Mouse (Mus musculus) hindbrain, embryonic 10.5 days (tissue): ENCODE results near the gene Trpd52l3. TPM values are rescaled to one million over a fixed set of nuclear protein-coding genes. Genes with fewer than 3 reads are reported as not detected.

Experiments
- DNase-seq: peaks from one replicate; pipeline ENCODE4 v3.0.0-alpha.2; 2017; ENCODE audit warnings: low spot score
- H3K27ac ChIP-seq: fragments of 300-500 bp; sonication (generic); 2 replicates; pipeline ENCODE4 v1.5.1; 2016; ENCODE audit warnings: mild to moderate bottlenecking, moderate library complexity
- H3K27me3 ChIP-seq: fragments of 300-500 bp; sonication (generic); 2 replicates; pipeline ENCODE4 v1.6.1; 2016; ENCODE audit warnings: mild to moderate bottlenecking; ENCODE audit not compliant: poor library complexity, insufficient read depth, severe bottlenecking
- H3K36me3 ChIP-seq: fragments of 300-500 bp; sonication (generic); 2 replicates; pipeline ENCODE4 v1.6.1; 2016; ENCODE audit warnings: mild to moderate bottlenecking, moderate library complexity
- H3K4me1 ChIP-seq: fragments of 300-500 bp; sonication (generic); replicated peaks from 2 replicates; pipeline ENCODE4 v1.6.1; 2016; ENCODE audit warnings: mild to moderate bottlenecking
- H3K4me3 ChIP-seq: fragments of 300-500 bp; sonication (generic); 2 replicates; pipeline ENCODE4 v1.5.1; 2016; ENCODE audit warnings: mild to moderate bottlenecking, moderate library complexity
- H3K9me3 ChIP-seq: fragments of 300-500 bp; sonication (generic); 2 replicates; pipeline ENCODE4 v1.6.1; 2016; ENCODE audit warnings: mild to moderate bottlenecking, moderate library complexity
- WGBS: fragments of 180-500 bp; shearing (Covaris S2); methylation state at CpG from one replicate; pipeline ENCODE4 v1.1.7; 2016; 5-methylcytosine and 5-hydroxymethylcytosine counted together
- polyA plus RNA-seq: library from polyadenylated mRNA; unstranded; fragments of >200 nt; fragmentation: Nextera tagmentation; extraction: Ambion mirVana; gene quantifications from 2 replicates; pipeline ENCODE4 v1.2.1, GENCODE M21; 2016

Trpd52l3 gene
- not detected in 2 replicates for polyA plus RNA-seq

- no peaks in the 10 kb centered on the region for H3K9me3 ChIP-seq
- no peak for DNase-seq
- no peaks in the 10 kb centered on the region for H3K36me3 ChIP-seq
- whole genome bisulfite sequencing: 89% methylated on average over 9 of the region's 9 CpGs
- H3K27me3 ChIP-seq: no peaks in the 10 kb centered on the region
- no peak within 1 kb of the TSS for H3K4me3 ChIP-seq
- H3K27ac ChIP-seq: no peak within 1 kb of the TSS
- peaks cover 8% of the 10 kb centered on the region for H3K4me1 ChIP-seq
Measured at GRCm38 (mm10) chr19:30003621-30004020, at the start of gene Trpd52l3. Trpd52l3 (plus strand) TSS chr19:30003790.

DNA sequence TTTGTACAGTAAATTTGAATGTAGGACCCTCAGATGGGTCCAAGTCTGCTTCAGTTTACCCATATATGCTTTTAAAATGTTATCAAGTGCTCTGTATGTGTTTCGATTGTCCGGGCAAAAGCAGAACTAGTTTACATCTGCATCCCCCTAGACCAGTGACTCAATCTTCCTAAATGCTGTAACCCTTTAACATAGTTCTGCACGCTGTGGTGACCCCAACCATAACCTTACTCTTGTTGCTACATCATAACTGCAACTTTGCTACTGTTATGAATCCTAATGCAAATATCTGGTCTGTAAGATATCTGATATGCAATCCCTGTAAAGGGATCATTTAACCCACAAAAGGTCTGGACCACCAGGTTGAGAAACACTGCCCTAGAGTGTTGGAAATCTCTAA is 49.8 kb upstream of the Trpd52l3 start:
- 89% methylated on average over 3 of the region's 3 CpGs for WGBS
- H3K4me3 ChIP-seq: no peak overlapping the region

DNA sequence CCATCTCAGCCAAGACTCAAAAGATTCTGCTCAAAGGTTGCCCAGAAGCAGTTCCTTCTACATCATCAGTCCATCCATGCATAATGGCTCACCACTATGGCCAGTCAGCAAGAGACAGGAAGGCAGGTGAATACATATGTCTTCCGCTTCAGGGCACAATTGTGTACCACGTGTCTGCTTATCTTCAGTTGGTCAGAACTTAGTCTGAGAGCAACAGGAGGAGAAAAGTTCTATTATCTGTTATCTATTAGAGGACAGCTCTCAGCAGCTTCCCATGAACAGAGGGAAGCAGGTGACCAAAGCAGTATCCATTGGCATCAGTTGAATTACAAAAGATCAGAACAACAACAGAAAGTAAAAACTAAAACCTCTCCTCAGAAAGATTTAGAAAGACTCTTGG is 48.1 kb upstream of the Trpd52l3 start:
- H3K9me3 ChIP-seq: no peaks in the 10 kb centered on the region
- no peaks in the 10 kb centered on the region for H3K36me3 ChIP-seq
- WGBS: 84% methylated on average over 2 of the region's 2 CpGs
- no peaks in the 10 kb centered on the region for H3K27me3 ChIP-seq
- no peak overlapping the region for H3K27ac ChIP-seq
- H3K4me1 ChIP-seq: no peaks in the 10 kb centered on the region
- no peak for DNase-seq
- no peak overlapping the region for H3K4me3 ChIP-seq

More for the DNA sequence above, 49.8 kb upstream of the Trpd52l3 start:
- no peak for DNase-seq
- H3K4me1 ChIP-seq: peaks cover 2% of the 10 kb centered on the region; the same call in 1 of the 2 replicates
- no peak overlapping the region for H3K27ac ChIP-seq
- no peaks in the 10 kb centered on the region for H3K36me3 ChIP-seq
- no peaks in the 10 kb centered on the region for H3K27me3 ChIP-seq
- H3K9me3 ChIP-seq: no peaks in the 10 kb centered on the region

DNA sequence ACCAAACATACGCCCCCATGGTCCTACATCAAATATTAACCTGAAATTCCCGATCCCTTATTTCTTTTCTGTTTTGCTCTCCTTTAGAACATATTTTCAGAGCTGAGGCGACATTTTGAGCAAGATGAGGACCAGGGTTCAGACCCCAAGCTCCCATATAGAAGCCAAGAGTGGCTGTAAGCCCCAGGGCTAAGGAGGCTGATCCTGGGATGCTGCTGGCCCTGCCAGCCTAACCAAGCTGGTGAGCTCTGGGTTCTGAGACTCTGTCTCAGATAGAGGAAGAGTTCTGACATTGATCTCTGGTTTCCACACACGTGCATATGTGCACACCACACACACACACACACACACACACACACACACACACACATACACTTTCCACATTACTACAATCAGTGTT is 42.7 kb upstream of the Trpd52l3 start:
- 86% methylated on average over 4 of the region's 4 CpGs for WGBS

GRCm38 (mm10) chr19:29961842-29962241 is 41.7 kb upstream of the Trpd52l3 start:
- no peak for DNase-seq
- no peaks in the 10 kb centered on the region for H3K27me3 ChIP-seq
- H3K36me3 ChIP-seq: no peaks in the 10 kb centered on the region
- peaks cover 10% of the 10 kb centered on the region; the same call in 1 of the 2 replicates for H3K9me3 ChIP-seq
- H3K4me3 ChIP-seq: no peak overlapping the region
- WGBS: 90% methylated on average over 6 of the region's 6 CpGs
- H3K27ac ChIP-seq: no peak overlapping the region
- H3K4me1 ChIP-seq: no peaks in the 10 kb centered on the region

More for the DNA sequence above, 42.7 kb upstream of the Trpd52l3 start:
- no peak overlapping the region for H3K27ac ChIP-seq
- DNase-seq: no peak
- no peaks in the 10 kb centered on the region for H3K36me3 ChIP-seq
- H3K9me3 ChIP-seq: peaks cover 3% of the 10 kb centered on the region; the same call in 1 of the 2 replicates
- H3K4me3 ChIP-seq: no peak overlapping the region
- H3K4me1 ChIP-seq: no peaks in the 10 kb centered on the region
- H3K27me3 ChIP-seq: no peaks in the 10 kb centered on the region

DNA sequence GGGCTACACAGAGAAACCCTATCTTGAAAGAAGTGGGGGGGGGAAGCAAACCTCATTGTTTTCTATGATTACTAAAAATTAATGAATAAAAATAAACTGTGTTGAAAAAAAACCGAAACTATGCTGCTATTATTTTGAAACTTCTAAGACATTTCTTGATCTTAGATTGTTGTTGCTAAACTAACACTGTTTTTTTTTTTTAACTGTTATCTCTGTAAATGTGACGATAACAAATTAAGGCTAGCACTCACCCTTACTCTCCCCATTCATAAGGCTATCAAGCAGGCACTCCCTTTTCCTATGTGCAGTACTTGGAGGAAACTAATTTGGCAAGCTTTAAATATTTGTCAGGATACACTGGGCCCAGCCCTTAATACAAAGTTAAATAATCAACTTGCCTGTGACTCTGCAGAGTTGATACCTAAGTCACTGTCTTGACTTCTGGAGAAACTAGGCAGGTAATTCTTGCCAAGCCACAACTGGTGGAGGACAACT is 39.9 kb upstream of the Trpd52l3 start:
- Histone ChIP-seq H3K9me3 (peaks cover 10% of the 10 kb centered on the region; the same call in 1 of the 2 replicates), H3K4me3 (no peak overlapping the region), H3K36me3 (no peaks in the 10 kb centered on the region), H3K27me3 (no peaks in the 10 kb centered on the region), H3K27ac (no peak overlapping the region), H3K4me1 (no peaks in the 10 kb centered on the region)
- DNase-seq: no peak
- 85% methylated on average over 2 of the region's 2 CpGs for WGBS

DNA sequence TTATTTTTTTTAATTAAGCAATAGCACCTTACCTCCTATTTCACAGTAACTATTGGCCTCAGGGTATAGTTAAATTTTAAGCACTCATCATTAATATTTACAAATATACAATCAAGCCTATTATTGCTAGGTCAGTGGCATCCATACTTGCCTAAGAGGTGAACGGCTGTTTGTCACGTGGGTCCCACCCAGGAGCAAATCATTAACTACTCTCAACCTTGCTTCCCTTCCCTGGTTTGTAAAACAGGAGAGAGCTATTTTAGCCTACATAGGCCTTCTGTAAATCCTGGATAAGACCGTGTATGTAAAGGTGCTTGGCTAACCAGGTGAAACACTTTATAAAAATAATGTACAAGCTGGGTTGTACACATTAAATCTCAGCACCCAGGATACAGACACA is 35.6 kb upstream of the Trpd52l3 start:
- no peaks in the 10 kb centered on the region for H3K27me3 ChIP-seq
- H3K4me1 ChIP-seq: no peaks in the 10 kb centered on the region
- no peaks in the 10 kb centered on the region for H3K36me3 ChIP-seq
- no peak for DNase-seq
- peaks cover 10% of the 10 kb centered on the region; the same call in 1 of the 2 replicates for H3K9me3 ChIP-seq
- no peak overlapping the region for H3K27ac ChIP-seq
- H3K4me3 ChIP-seq: no peak overlapping the region
- WGBS: 90% methylated on average over 3 of the region's 3 CpGs

- DNase-seq: no peak
- no peaks in the 10 kb centered on the region for H3K4me1 ChIP-seq
- no peak overlapping the region for H3K4me3 ChIP-seq
- WGBS: 80% methylated on average over 5 of the region's 5 CpGs
- no peak overlapping the region for H3K27ac ChIP-seq
- H3K36me3 ChIP-seq: no peaks in the 10 kb centered on the region
- H3K9me3 ChIP-seq: no peaks in the 10 kb centered on the region
- H3K27me3 ChIP-seq: no peaks in the 10 kb centered on the region
Measured at GRCm38 (mm10) chr19:29973396-29973795, 30.2 kb upstream of the Trpd52l3 start.

DNA sequence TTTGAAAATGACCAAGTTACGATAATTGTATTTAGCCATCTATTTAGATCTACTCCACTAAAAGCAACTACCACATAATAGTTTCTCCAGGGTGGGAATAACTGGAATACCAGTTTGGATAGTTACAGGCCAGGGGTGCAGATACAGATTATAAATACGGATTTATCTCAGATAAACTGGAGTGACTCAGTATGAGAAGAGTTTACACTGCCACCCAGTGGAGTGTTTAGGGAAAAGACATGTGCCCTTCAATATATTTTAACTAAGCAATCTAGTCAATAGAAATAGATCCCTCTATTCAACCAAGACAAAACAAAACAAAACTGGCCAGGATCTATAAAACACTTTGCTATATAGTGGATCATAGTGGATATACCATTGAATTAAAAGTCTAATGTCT is 24.7 kb upstream of the Trpd52l3 start:
- 65% methylated on average over 2 of the region's 2 CpGs for WGBS
- H3K4me1 ChIP-seq: no peaks in the 10 kb centered on the region

GRCm38 (mm10) chr19:29979452-29980089 is 24.0 kb upstream of the Trpd52l3 start:
- no peaks in the 10 kb centered on the region for H3K36me3 ChIP-seq
- no peaks in the 10 kb centered on the region for H3K9me3 ChIP-seq
- no peaks in the 10 kb centered on the region for H3K27me3 ChIP-seq
- WGBS: 78% methylated on average over 8 of the region's 8 CpGs
- no peak for DNase-seq
- H3K4me1 ChIP-seq: peaks cover 2% of the 10 kb centered on the region; the same call in 1 of the 2 replicates
- H3K27ac ChIP-seq: no peak overlapping the region
- no peak overlapping the region for H3K4me3 ChIP-seq

More for the DNA sequence above, 24.7 kb upstream of the Trpd52l3 start:
- no peaks in the 10 kb centered on the region for H3K36me3 ChIP-seq
- H3K4me3 ChIP-seq: no peak overlapping the region
- no peaks in the 10 kb centered on the region for H3K9me3 ChIP-seq
- H3K27me3 ChIP-seq: no peaks in the 10 kb centered on the region
- no peak overlapping the region for H3K27ac ChIP-seq
- DNase-seq: no peak

- peaks cover 6% of the 10 kb centered on the region; the same call in 1 of the 2 replicates for H3K4me1 ChIP-seq
- H3K9me3 ChIP-seq: no peaks in the 10 kb centered on the region
- no peak overlapping the region for H3K4me3 ChIP-seq
- no peak overlapping the region for H3K27ac ChIP-seq
- H3K36me3 ChIP-seq: no peaks in the 10 kb centered on the region
- peak; percentile 20 for DNase-seq
- no peaks in the 10 kb centered on the region for H3K27me3 ChIP-seq
- WGBS: 68% methylated on average over 16 of the region's 16 CpGs
Measured at GRCm38 (mm10) chr19:29984208-29985005, 19.2 kb upstream of the Trpd52l3 start.

- H3K4me1 ChIP-seq: peaks cover 6% of the 10 kb centered on the region; the same call in 1 of the 2 replicates
- H3K9me3 ChIP-seq: no peaks in the 10 kb centered on the region
- no peak overlapping the region for H3K27ac ChIP-seq
- no peak for DNase-seq
- H3K27me3 ChIP-seq: no peaks in the 10 kb centered on the region
- H3K4me3 ChIP-seq: no peak overlapping the region
- WGBS: 90% methylated on average over 12 of the region's 12 CpGs
- H3K36me3 ChIP-seq: no peaks in the 10 kb centered on the region
Measured at GRCm38 (mm10) chr19:29986464-29987091, 17.0 kb upstream of the Trpd52l3 start.
